Mouse (Mus musculus): ENCODE measurements around the gene Olfr1094. TPM values are rescaled to one million over a fixed set of nuclear protein-coding genes. Genes with fewer than 3 reads are reported as not detected.

Gene Olfr1094
- not detected in 2 replicates for polyA plus RNA-seq (2015; fragmentation: Nextera tagmentation; extraction: Ambion mirVana)

DNA sequence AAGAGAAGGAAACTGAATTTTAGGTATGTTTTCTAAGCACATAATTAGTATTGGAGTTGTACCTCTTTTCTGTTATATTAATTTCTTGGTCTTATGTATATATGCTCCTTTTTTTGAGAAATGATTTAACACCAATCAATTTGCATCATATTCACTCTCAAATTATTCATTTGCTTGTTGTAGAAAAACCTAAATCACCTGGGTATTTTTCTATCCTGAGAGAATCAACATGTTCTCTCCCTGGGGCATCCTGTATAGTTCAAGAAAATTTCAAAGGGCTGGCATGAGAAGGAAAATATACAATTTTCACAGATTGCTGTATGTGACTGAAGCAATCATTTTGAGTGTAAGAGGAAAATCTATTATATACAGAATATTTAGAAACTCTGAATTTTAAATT lies at the start of gene Olfr1094:
Gene Olfr1094 (plus strand): TSS at position 301 of the 400 bp plus-strand sequence.
- Histone ChIP-seq H3K4me2 (ENCODE audit: low read depth, low read length) (no peak within 1 kb of the TSS), H3K27me3 (ENCODE audit: control insufficient read depth, insufficient read depth, low read length) (no peaks in the 10 kb centered on the region), H3K4me3 (ENCODE audit: low read length) (no peak within 1 kb of the TSS), H3K4me1 (ENCODE audit: control insufficient read depth, insufficient read depth, low read length) (no peaks in the 10 kb centered on the region), H3K9ac (ENCODE audit: low read length) (no peak within 1 kb of the TSS), H3K36me3 (ENCODE audit: control insufficient read depth, insufficient read depth) (no peaks in the 10 kb centered on the region), H3K27ac (ENCODE audit: low read length) (no peak within 1 kb of the TSS), H3K9me3 (replicated peaks; ENCODE audit: control insufficient read depth, low read length) (no peaks in the 10 kb centered on the region)
- no peak for ATAC-seq (replicated peaks; ENCODE audit: extremely low read depth, insufficient read depth, low FRiP score)

- H3K27ac ChIP-seq (ENCODE audit: low read length) = no peak within 1 kb of the TSS
Measured at GRCm38 (mm10) chr2:86782179-86782578, 42.3 kb upstream of the Olfr1094 start, which contains the start of gene Olfr1093. TSS of gene Olfr1093 (plus strand) at chr2:86782479.

GRCm38 (mm10) chr2:86809918-86810317 lies 14.5 kb upstream of the Olfr1094 start, which contains the start of gene Olfr141:
TSS of gene Olfr141 (minus strand) at chr2:86810018.
- no peak within 1 kb of the TSS for H3K27ac ChIP-seq (ENCODE audit: low read length)
- ATAC-seq (replicated peaks; ENCODE audit: extremely low read depth, insufficient read depth, low FRiP score) = no peak
- H3K36me3 ChIP-seq (ENCODE audit: control insufficient read depth, insufficient read depth) = no peaks in the 10 kb centered on the region
- no peak within 1 kb of the TSS for H3K4me2 ChIP-seq (ENCODE audit: low read depth, low read length)
- H3K9ac ChIP-seq (ENCODE audit: low read length) = no peak within 1 kb of the TSS
- no peaks in the 10 kb centered on the region for H3K4me1 ChIP-seq (ENCODE audit: control insufficient read depth, insufficient read depth, low read length)
- H3K4me3 ChIP-seq (ENCODE audit: low read length) = no peak within 1 kb of the TSS
- H3K27me3 ChIP-seq (ENCODE audit: control insufficient read depth, insufficient read depth, low read length) = no peaks in the 10 kb centered on the region
- H3K9me3 ChIP-seq (replicated peaks; ENCODE audit: control insufficient read depth, low read length) = no peaks in the 10 kb centered on the region

More at GRCm38 (mm10) chr2:86782179-86782578, 42.3 kb upstream of the Olfr1094 start, which contains the start of gene Olfr1093:
- Histone ChIP-seq H3K9ac (ENCODE audit: low read length) (no peak within 1 kb of the TSS), H3K4me1 (ENCODE audit: control insufficient read depth, insufficient read depth, low read length) (no peaks in the 10 kb centered on the region), H3K4me3 (ENCODE audit: low read length) (no peak within 1 kb of the TSS), H3K4me2 (ENCODE audit: low read depth, low read length) (no peak within 1 kb of the TSS), H3K9me3 (replicated peaks; ENCODE audit: control insufficient read depth, low read length) (no peaks in the 10 kb centered on the region), H3K27me3 (ENCODE audit: control insufficient read depth, insufficient read depth, low read length) (no peaks in the 10 kb centered on the region), H3K36me3 (ENCODE audit: control insufficient read depth, insufficient read depth) (no peaks in the 10 kb centered on the region)
- no peak for ATAC-seq (replicated peaks; ENCODE audit: extremely low read depth, insufficient read depth, low FRiP score)
- WGBS = 70% methylated on average over 2 of the region's 2 CpGs

DNA sequence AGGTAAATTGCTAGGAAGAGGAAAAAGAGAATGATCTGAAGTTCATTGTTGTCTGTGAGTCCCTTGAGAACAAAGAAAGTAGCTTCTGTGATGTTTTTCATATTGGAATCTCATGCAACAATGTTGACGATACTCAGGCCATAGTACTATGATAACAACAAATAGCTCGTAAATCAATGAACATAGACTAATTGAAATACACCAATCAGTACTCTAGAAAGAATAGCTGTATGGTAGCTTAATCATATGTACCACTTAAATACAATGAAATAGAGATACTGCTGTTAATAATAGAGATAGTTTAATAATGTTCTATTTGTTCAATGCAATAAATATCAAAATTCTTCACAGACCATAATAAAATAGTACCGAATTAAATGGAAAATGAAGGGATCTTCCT lies 27.1 kb downstream of the Olfr1094 start, which contains the start of gene Olfr1095:
Gene Olfr1095 (minus strand): TSS at position 101 of the 400 bp plus-strand sequence.
- no peaks in the 10 kb centered on the region for H3K27me3 ChIP-seq (ENCODE audit: control insufficient read depth, insufficient read depth, low read length)
- no peaks in the 10 kb centered on the region for H3K36me3 ChIP-seq (ENCODE audit: control insufficient read depth, insufficient read depth)
- no peak within 1 kb of the TSS for H3K27ac ChIP-seq (ENCODE audit: low read length)
- WGBS = 73% methylated on average over 3 of the region's 3 CpGs
- no peak within 1 kb of the TSS for H3K9ac ChIP-seq (ENCODE audit: low read length)
- H3K4me1 ChIP-seq (ENCODE audit: control insufficient read depth, insufficient read depth, low read length) = no peaks in the 10 kb centered on the region
- H3K9me3 ChIP-seq (replicated peaks; ENCODE audit: control insufficient read depth, low read length) = no peaks in the 10 kb centered on the region
- no peak within 1 kb of the TSS for H3K4me2 ChIP-seq (ENCODE audit: low read depth, low read length)
- no peak for ATAC-seq (replicated peaks; ENCODE audit: extremely low read depth, insufficient read depth, low FRiP score)
- no peak within 1 kb of the TSS for H3K4me3 ChIP-seq (ENCODE audit: low read length)

DNA sequence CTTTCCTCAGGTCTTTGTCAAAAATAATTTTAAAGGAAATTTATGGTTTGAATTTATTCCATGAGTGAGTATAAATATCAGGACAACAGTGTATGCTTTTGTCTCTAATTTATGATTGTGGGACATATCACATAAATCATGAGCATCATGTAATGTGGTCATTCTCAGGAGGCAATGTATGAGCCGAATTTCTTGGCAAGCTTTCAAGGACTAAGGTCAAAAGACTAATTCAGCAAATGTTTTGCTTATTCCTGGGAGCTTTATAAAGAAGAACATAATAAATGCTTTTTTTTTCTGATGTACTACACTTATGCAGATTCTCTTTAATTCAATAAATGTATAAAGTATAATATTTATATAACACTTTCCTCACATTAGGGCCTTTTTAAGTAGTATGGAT lies 50.2 kb downstream of the Olfr1094 start, which contains the start of gene Gm13723:
Gene Gm13723 (minus strand): TSS at position 101 of the 400 bp plus-strand sequence.
- H3K4me2 ChIP-seq (ENCODE audit: low read depth, low read length) = no peak within 1 kb of the TSS
- no peak within 1 kb of the TSS for H3K9ac ChIP-seq (ENCODE audit: low read length)
- 59% methylated on average over 1 of the region's 1 CpGs for WGBS
- H3K4me1 ChIP-seq (ENCODE audit: control insufficient read depth, insufficient read depth, low read length) = no peaks in the 10 kb centered on the region
- H3K27ac ChIP-seq (ENCODE audit: low read length) = no peak within 1 kb of the TSS
- no peaks in the 10 kb centered on the region for H3K36me3 ChIP-seq (ENCODE audit: control insufficient read depth, insufficient read depth)
- H3K9me3 ChIP-seq (replicated peaks; ENCODE audit: control insufficient read depth, low read length) = no peaks in the 10 kb centered on the region
- no peak within 1 kb of the TSS for H3K4me3 ChIP-seq (ENCODE audit: low read length)
- ATAC-seq (replicated peaks; ENCODE audit: extremely low read depth, insufficient read depth, low FRiP score) = no peak
- H3K27me3 ChIP-seq (ENCODE audit: control insufficient read depth, insufficient read depth, low read length) = no peaks in the 10 kb centered on the region

Other genes with a start within 250 kb of the Olfr1094 start
- not detected in 2 replicates for gene Olfr1082, start 225.7 kb upstream of the Olfr1094 start, polyA plus RNA-seq (2015; fragmentation: Nextera tagmentation; extraction: Ambion mirVana)
- gene Olfr1084, start 184.9 kb upstream of the Olfr1094 start, polyA plus RNA-seq (2015; fragmentation: Nextera tagmentation; extraction: Ambion mirVana) = not detected in 2 replicates
- not detected in 2 replicates for gene Olfr1085, start 162.6 kb upstream of the Olfr1094 start, polyA plus RNA-seq (2015; fragmentation: Nextera tagmentation; extraction: Ambion mirVana)
- not detected in 2 replicates for gene Olfr1086, start 144.6 kb upstream of the Olfr1094 start, polyA plus RNA-seq (2015; fragmentation: Nextera tagmentation; extraction: Ambion mirVana)
- gene Olfr1087, start 126.3 kb upstream of the Olfr1094 start, polyA plus RNA-seq (2015; fragmentation: Nextera tagmentation; extraction: Ambion mirVana) = not detected in 2 replicates
- gene Olfr1089, start 91.0 kb upstream of the Olfr1094 start, polyA plus RNA-seq (2015; fragmentation: Nextera tagmentation; extraction: Ambion mirVana) = not detected in 2 replicates
- not detected in 2 replicates for gene Olfr1090, start 65.7 kb upstream of the Olfr1094 start, polyA plus RNA-seq (2015; fragmentation: Nextera tagmentation; extraction: Ambion mirVana)
- not detected in 2 replicates for gene Olfr1093, start 42.2 kb upstream of the Olfr1094 start, polyA plus RNA-seq (2015; fragmentation: Nextera tagmentation; extraction: Ambion mirVana)
- not detected in 2 replicates for gene Olfr141, start 14.6 kb upstream of the Olfr1094 start, polyA plus RNA-seq (2015; fragmentation: Nextera tagmentation; extraction: Ambion mirVana)
- gene Olfr1095, start 27.0 kb downstream of the Olfr1094 start, polyA plus RNA-seq (2015; fragmentation: Nextera tagmentation; extraction: Ambion mirVana) = not detected in 2 replicates
- not detected in 2 replicates for gene Gm13723, start 50.1 kb downstream of the Olfr1094 start, polyA plus RNA-seq (2015; fragmentation: Nextera tagmentation; extraction: Ambion mirVana)
- gene Olfr1097, start 67.6 kb downstream of the Olfr1094 start, polyA plus RNA-seq (2015; fragmentation: Nextera tagmentation; extraction: Ambion mirVana) = not detected in 2 replicates
- gene Olfr1098, start 99.9 kb downstream of the Olfr1094 start, polyA plus RNA-seq (2015; fragmentation: Nextera tagmentation; extraction: Ambion mirVana) = not detected in 2 replicates
- gene Olfr1099, start 136.0 kb downstream of the Olfr1094 start, polyA plus RNA-seq (2015; fragmentation: Nextera tagmentation; extraction: Ambion mirVana) = not detected in 2 replicates
- gene Olfr1100, start 155.3 kb downstream of the Olfr1094 start, polyA plus RNA-seq (2015; fragmentation: Nextera tagmentation; extraction: Ambion mirVana) = not detected in 2 replicates
- gene Olfr1101, start 166.6 kb downstream of the Olfr1094 start, polyA plus RNA-seq (2015; fragmentation: Nextera tagmentation; extraction: Ambion mirVana) = not detected in 2 replicates
- not detected in 2 replicates for gene Olfr1102, start 173.7 kb downstream of the Olfr1094 start, polyA plus RNA-seq (2015; fragmentation: Nextera tagmentation; extraction: Ambion mirVana)
- not detected in 2 replicates for gene Olfr1104, start 202.4 kb downstream of the Olfr1094 start, polyA plus RNA-seq (2015; fragmentation: Nextera tagmentation; extraction: Ambion mirVana)
- gene Olfr1105, start 211.9 kb downstream of the Olfr1094 start, polyA plus RNA-seq (2015; fragmentation: Nextera tagmentation; extraction: Ambion mirVana) = not detected in 2 replicates
- not detected in 2 replicates for gene Olfr1106, start 227.6 kb downstream of the Olfr1094 start, polyA plus RNA-seq (2015; fragmentation: Nextera tagmentation; extraction: Ambion mirVana)